Mouse (Mus musculus) embryo, embryonic 10.5 days (tissue): ENCODE results near the gene Pigk.

Experiments
- DNase-seq: peaks from one replicate; pipeline ENCODE4 v3.0.0-alpha.2; 2015; ENCODE audit warnings: low spot score

The Pigk gene

DNA sequence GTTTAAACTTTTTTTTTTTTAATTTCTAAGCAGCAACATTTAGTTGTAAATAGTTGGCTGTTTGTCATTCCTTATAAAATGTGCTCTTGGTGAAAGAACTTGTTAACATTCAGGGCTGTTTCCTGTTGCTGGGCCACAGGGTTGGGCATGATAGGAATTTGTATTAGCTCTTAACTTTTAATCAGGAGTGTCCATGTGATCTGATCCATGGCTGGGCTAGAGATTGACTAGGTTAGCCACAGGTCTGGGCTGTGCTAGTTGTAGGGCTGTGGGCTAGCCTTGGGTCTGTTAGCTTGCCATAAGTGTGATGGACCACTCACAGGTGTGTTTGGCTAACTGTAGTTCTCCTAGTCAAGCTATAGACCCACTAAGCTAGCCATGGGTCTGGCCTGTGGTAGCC is 130.0 kb downstream of the Pigk start:
- DNase-seq, result no peak

DNA sequence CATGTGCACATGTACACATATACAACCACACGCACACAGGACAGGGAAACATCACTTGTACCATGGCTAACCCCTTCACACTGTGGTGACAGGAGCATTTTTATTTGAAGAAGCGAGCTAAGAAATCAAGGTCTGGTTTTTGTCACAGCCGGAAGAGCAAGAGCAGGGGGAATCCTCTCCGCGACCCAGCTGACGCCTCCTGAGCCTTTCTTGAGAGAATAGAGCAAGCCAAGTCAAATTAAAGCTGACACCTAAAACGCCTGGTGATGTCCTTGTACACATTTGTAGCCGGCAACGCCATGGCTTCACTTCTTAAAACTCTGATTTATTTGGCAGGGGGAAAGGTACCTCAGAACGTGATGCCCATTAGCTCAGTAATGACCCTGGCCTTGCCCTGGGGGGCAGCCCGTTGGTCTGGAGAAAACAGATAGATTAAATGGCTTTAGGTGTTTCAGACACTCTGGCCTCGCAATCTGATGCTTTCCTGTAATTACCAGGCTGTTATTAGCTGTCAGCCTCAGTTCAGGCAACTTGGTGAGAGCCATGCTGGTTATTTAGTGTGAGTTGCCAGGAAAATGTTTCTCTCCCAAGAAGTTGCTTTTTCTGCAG is 141.2 kb downstream of the Pigk start:
- DNase-seq, result peak; percentile 27

DNA sequence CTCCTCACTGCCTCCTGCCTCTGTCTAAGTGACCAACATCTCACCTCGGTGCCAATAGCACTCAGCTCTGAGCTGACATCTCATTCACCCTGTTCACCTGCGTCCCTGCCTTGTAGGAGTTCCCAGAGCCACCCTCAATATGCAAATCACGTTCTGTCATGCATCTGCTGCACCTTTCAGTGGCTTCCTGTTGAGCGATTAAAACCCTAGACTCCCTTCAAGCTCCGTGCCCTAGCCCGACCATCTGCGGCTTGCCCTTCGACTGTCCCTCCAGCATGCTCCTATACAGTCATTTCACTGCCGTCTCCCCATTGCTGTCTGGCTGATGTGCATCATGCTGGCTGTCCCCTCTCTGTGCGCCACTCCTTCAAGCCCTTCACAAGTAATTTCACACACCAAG is 142.2 kb downstream of the Pigk start:
- DNase-seq, result no peak

DNA sequence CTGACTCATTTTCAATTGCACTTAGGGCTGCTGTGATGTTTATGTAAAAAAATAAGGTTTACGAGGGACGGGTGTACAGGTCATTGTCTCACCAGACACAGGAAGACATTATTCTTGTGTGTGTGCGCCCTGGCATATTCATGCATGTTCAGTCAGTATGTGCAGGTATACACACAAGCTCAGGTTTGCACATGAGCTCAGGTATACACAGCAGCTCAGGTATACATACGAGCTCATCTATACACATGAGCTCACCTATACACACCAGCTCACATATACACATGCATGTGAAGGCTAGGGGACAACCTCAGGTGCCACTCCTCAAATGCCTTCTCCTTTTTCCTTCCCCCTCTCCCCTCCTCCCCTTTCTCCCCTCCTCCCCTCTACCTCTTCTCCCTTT is 147.6 kb downstream of the Pigk start:
- no peak for DNase-seq

DNA sequence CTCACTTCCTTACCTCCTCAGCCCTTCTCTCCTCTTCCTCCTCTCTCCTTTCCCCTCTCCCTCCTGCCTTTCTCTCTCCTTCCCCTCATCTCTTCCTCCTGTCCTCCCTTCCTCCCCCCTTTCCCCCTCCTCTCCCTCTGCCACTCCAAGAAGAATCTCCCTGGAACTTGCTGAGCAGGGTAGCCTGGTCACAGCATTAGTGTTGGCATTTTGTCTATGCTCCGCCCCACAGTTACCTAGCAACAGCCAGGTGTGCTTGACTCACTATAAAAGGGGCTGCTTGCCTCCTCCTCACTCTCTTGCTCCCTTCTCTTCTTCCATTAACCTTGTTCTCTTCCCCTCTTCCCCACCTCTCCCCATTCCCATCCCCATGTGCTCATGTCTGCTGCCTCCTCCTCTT is 148.1 kb downstream of the Pigk start:
- no peak for DNase-seq

DNA sequence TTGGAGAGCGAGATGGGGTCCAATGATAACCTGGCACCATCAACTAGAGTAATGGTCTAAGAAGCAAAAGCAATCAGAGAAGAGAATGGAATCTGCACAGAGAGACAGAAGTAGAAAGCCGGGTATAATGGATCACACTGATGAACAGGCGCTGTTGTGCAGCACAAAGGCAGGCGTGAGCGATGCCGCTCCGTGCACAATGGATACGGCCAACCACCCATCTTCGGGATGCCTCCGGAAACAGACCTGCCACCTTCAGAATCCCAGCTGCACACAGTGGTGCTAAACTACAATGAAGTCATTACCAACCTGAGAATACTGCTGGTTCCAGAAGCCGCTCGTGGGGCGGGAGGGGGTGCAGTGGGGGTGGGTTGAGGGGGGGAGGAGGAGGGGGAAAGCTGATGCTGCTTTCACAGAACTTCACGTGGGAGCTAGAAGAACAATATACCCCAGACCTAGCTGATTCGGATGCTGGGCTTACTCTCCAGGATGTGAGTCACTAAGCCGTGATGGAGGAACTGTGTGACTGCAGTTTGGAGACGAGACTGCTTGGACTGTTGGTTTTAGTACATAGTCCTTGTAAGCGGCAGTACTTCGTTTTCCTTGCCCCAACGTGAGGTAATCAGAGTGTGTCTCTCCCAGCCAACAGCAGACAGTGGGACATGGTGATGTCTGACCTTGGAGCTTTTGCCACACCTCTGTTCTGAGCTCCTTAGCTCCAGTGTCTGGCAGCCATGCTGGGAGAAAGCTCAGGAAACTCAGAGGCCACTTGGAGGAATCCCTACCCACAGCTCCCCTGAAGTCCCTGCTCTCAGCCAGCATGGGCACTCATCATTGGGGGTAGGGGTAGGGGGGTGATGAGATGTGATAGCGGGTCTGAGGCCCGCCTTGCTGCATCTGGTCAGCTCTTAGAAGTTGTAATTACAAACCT is 152.4 kb downstream of the Pigk start:
- no peak for DNase-seq

DNA sequence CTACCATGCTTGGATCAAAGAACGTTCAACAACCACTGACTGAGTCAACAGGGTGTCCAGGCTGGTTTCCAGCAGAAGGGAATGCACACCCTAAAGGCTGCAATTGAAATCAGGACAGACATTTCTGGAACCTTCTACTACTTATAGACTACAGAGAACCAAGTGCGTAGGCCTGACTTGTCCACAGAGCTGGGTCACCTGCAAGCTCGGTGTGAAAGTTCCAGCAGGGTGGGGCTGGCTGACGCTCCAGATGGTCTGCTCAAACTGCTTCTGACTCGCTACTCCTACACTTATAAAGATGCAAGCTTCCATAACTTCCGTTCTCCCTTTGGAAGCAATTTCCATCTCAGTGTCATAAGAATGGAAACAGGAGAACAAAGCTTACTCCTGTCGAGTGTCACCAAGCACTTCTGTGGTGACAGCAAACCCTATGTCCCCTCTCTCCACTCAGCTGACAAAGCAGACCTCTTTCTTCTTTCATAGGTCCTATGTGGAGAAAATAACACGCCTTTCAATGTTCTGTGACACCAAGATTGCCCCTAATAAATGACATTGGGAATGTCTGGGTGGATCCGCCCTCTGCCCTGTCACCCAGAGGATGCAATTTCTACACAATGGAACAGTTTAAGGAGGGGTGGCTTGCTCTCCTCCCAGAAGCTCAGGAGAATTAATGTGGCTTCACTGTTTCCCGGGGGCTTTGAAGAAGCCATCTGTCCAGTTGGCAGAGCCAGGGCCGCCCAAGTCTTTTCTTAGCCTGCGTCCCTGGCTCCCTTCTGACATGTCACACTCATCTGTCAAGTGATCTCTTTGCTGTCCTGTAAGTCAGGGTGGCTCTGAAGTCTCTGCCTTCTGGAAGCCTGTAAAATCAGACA is 154.0 kb downstream of the Pigk start:
- peak; percentile 22 for DNase-seq

DNA sequence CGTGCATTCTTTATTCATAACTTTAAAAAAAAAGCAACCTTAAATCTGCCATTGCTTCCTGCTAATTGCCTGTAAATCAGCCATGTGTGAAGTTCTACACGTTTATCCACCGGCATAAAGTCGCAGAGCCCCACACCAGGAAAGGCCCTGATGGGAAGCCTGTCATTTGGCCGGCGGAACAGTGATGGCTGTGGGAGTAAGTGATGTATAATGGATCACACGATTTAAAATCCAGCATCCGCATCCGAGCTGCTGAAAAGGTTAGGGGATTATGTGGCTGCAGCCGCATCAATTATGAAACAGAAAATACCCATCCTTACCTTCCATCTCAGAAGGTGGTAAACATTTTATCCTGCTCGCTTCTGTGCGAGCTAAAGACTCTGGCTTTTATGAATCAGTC is 158.2 kb downstream of the Pigk start:
- no peak for DNase-seq

DNA sequence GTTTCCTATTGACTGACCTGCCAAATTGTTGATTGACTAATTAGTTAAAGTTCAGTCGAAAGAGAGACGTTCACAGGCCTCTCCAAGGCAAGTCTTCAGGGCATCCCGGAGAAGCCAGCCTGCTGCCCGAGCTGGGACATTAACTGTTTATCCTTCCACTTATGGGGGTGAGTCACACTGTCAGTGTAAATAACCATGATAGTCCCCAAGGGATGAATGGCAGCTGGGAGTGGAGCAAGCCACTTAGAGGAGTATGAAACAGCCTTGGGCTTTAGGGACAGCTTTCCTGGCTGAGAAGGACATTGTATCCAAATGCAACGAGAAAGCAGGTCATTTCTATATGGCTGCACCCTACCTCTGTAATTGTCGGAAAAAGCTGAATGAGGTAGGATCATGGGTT is 158.7 kb downstream of the Pigk start:
- DNase-seq, result peak; percentile 29

DNA sequence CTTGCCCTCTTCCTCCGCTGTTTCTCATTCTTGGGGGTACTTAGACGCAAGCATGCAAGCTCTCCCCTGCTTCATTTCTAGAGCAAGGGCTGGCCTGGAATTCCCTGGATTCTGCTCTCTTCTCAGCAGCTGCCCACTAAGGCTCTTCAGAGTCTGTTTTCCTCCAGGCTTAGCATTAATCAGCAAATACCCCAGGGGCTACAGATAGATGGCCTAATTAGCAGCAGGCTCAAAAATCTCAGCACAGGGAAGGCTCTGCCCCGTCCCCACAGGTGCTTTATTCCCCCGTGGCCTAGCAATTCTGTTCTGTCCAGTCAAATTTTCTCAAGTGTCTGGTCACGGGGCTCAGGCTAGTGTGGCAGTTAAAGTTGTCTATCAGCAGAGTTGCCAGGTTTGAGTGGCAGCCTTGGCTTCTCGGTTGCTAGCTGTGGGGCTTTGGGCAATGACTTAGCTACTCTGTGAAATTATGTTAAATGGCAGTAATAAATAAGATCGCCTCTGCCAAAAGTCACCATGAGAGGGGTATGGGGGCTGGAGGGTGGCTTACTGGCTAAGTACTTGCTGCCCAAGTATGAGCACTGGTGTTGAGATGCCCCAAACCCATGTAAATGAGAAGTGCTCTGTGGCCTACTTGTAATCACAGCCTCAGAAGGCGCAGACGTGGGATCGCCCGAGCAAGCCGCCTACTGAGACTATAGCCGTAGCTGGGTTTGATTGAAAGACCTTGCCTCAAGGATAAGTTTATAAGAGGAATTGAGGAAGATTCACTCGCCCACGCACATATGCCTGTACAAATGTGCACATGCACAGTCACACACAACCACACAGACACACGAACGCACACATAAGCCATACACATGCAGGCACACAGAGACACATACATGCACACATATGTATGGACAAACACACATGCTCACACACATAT is 160.8 kb downstream of the Pigk start:
- DNase-seq, result no peak

DNA sequence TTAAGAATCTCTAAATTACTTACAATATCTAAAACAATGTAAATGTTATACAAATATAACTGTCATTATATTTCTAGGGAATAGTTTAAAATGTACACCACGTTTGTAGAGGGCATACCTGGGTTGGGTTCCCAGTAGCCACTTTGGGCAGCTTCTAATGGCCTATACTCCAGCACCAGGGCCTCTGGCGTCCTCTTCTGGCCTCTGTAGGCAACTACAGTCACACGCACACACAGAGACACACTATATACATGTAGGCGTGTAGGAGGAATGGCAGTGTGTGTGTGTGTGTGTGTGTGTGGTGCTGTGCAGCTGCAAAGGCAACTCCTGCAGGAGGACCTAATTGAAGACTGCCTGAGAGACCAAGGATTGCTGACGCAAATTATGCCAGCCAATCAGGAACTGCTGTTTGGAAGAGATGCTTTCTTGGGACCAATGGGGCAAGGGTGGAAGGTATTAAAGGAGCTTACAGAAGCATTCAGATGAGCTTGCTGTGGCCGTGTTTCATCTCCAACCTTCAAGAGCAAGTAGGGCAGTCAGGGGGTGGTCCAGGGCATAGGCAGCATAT is 161.9 kb downstream of the Pigk start:
- no peak for DNase-seq

DNA sequence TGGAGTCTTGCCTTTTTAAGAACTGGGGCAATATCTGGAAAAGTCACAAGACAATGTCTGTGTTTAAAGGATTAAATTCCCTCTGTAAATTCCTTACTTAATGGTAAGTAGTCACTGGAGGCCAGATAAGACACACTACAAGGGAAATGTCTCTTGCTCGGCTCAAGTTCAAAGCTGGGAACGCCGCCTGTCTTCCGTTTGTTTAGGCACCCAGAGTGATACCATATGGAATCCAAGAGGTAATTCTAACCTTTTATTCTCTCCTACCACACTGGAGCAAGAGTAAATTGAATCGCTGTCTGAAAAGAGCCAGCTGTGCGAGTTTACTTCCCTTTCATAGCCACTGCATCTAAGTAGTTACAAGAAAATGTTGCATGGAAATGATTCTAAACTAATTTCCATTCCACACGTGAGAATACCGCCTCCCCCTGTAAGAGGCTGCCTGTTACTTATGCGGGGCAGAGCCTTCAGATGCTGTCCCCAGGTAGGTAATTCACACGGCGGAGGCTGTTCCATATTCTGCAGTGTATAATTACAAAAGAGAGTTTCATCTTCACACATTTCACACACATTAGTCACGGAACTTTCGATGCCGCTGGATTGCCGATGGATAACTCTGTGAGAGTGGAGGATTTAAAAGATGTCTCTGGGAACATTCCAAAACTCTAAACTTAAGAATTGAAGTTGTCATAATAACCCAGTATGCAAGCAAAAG is 166.4 kb downstream of the Pigk start:
- DNase-seq, result peak; percentile 45

DNA sequence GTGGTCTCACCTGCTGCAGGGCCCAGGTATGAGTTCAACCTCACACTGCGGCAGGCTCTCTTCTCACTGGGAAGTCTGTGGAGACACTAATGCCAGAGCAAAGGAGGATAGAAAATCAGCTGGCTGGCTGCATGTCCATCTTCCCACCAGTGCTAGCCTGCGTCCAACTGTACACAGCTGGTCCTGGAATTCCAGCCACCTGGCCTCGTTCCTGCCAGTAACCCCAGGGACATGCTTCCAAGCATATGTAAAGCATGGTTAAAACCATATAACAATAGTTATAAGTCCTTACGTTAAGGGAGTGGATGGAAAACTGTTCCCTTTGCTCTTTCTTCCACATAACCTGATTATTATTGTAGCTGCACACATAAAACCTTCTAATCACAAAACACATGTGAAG is 167.8 kb downstream of the Pigk start:
- DNase-seq, result no peak

DNA sequence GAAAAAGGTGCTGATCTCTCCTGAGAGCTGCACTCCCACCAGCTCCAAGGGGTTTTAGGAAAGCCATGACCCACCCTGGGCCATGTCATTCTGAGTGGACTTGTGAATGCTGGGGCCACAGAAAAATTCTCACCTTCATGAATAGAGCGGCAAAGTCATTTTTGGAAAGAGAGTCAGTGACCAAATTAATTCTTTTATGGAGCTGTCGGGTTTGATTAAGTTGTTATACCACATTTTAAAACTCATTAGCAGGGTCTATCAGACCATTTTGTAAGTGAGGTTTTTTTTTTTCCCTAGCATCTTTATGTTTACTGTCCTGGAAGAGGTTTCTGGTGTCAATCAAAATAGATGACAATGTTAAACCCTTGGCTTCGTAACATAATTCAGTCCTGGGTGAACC is 169.7 kb downstream of the Pigk start:
- DNase-seq, result no peak

DNA sequence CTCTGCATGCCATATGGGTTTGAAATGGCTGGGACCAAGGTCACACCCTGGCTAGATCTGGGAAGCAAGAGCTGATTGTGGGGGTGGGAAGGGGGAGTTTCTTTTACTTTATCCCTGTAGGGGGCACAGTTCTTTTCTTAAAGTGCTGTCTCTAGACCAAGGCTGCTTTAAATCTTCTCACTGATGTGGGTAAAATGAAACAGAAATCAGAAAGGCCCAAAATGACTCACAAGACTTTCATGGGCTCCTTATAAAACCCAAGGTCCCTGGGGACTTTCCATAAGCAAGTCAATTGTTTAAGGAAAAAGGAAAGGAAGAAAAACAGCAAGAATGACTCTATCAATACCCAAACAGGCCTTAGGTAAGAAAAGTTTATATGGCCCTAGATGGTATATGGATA is 172.8 kb downstream of the Pigk start:
- DNase-seq, result no peak

DNA sequence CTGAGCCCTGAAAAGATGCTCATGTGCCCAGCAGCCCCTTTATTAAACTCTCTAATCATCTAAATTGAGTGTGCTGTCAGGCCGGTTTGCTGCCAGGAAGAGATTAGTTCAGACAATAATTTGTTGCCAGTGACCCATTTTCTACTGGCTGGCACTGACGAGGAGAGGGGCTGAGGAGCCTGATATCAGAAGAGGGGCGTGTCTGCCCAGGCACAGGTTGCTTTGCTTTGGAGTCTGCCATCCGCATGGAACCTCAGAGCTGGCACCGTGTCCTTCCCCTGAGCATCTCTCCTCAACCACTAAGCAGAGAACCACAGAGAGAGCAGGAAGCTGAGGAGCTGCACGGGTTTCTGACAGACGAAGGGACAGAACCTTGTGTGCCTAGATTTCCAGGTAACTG is 174.2 kb downstream of the Pigk start:
- no peak for DNase-seq

DNA sequence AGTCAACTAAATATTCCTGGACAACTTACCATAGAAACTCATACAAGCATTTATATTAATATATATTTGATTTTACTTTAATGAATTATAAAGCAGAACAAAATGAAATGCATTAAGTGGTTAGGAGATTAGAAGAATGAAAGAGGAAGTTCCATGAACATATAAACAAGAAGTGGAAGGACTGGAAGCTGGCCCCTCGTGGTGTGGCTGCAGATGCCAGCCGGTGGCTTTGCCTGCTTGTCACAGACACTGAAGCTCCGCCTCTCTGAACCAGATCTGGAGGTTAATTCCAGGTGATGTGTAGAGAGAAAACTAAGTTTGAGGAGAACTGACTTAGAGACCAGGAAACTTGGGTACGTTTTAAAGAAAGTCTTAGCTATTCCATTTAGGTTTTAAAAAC is 181.0 kb downstream of the Pigk start:
- no peak for DNase-seq

DNA sequence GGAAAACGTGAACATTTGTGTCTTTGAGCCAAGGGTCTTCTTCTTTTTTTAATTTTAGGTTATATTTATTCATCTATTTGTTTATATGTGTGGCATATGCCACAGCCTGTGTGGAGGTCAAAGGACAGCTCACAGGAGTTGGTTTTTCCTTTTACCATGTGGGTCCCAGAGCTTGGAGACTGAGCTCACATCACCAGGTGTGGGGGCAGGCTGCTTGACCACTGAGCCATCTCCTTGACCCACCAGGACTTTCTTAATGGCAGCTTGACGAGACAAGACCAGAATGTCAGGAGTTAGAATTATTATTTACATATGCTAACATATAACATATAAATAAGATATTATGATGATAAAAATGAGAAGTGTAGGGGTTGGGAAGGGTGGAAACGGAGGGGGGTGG is 182.2 kb downstream of the Pigk start:
- DNase-seq, result no peak

DNA sequence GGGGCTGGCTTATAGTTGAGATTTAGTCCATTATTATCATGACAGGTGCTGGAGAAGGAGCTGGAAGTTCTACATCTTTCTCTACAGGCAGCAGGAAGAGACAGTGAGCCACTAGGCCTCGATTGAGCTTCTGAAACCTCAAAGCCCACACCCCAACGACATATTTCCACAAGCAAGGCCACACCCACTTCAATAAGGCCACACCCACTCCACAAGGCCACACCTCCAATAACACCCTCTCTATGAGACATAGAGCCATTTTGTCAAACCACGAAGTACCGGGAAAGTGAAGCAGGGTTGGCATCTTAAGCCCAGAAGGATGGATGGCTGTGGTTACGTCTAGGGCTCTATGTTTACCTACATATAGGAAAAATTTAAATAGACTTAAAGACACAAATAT is 183.3 kb downstream of the Pigk start:
- DNase-seq, result no peak

DNA sequence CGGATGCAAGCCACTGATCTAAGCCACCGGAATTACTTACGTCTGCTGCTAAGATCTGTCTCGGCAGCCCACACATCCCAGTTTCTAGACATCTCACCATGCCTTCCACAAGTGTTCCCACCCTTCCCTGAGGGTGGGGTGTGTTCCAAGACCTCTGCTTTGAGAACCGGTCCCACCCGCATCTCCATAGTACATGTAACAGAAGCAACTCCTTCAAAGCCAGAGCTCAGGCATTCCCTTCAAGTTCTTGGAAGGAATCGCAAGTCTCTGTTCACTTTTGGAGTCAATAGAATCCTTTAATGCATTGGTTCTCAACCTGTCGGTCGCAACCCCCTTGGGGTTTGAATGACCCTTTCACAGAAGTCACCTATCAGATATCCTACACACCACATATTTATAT is 185.0 kb downstream of the Pigk start:
- no peak for DNase-seq

DNA sequence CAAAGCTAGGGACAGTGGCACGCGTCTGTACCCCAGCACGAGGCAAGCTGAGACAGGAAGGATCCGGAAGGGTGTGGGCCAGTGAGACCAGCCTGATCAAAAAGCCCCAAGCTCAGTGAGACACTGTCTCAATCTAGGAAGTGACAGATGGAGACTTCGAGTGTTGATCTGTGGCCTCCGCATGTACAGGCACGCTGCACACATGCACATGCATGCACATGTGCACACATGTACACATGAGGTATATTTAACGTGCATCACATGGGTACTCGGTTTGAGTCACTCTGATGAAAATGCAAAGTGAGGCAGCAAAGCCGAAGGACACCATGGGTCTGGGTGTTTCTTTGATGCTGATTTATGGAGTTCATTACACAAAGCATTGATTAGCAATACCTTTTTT is 191.1 kb downstream of the Pigk start:
- DNase-seq, result no peak
